Mouse (Mus musculus) midbrain, embryonic 11.5 days (tissue): ENCODE data around the gene Hpse2. TPM values are rescaled to one million over a fixed set of nuclear protein-coding genes. Genes with fewer than 3 reads are reported as not detected.
A peak's percentile ranks its signal among the peaks of the same experiment; 100 is the strongest.

Experiments used
- ATAC-seq: fragments of 200-750 bp; cut with Nextera tagmentation; 2 replicates; pipeline ENCODE4 v1.8.0; 2017; ENCODE audit warnings: moderate TSS enrichment, moderate library complexity; ENCODE audit not compliant: low FRiP score
- DNase-seq: peaks from one replicate; pipeline ENCODE4 v3.0.0; 2015; ENCODE audit warnings: low spot score; ENCODE audit errors: missing footprints
- H3K27ac ChIP-seq: fragments of 300-500 bp; sonication (generic); 2 replicates; pipeline ENCODE4 v1.5.1; 2014; ENCODE audit warnings: low read depth, low read length
- H3K27me3 ChIP-seq: fragments of 300-500 bp; sonication (generic); 2 replicates; pipeline ENCODE4 v1.6.1; 2014; ENCODE audit warnings: mild to moderate bottlenecking, low read length, moderate library complexity, mixed read lengths; ENCODE audit not compliant: control insufficient read depth, insufficient read depth
- H3K36me3 ChIP-seq: fragments of 300-500 bp; sonication (generic); 2 replicates; pipeline ENCODE4 v1.6.1; 2014; ENCODE audit warnings: mild to moderate bottlenecking, low read length, moderate library complexity, mixed read lengths; ENCODE audit not compliant: control insufficient read depth, insufficient read depth
- H3K4me1 ChIP-seq: fragments of 300-500 bp; sonication (generic); 2 replicates; pipeline ENCODE4 v1.6.1; 2014; ENCODE audit warnings: low read length; ENCODE audit not compliant: control insufficient read depth, insufficient read depth
- H3K4me2 ChIP-seq: fragments of 300-500 bp; sonication (generic); 2 replicates; pipeline ENCODE4 v1.6.1; 2014; ENCODE audit warnings: mild to moderate bottlenecking, moderate library complexity
- H3K4me3 ChIP-seq: fragments of 300-500 bp; sonication (generic); 2 replicates; pipeline ENCODE4 v1.5.1; 2014; ENCODE audit warnings: low read depth, low read length
- H3K9ac ChIP-seq: fragments of 300-500 bp; sonication (generic); 2 replicates; pipeline ENCODE4 v1.6.1; 2014; ENCODE audit warnings: low read length
- H3K9me3 ChIP-seq: fragments of 300-500 bp; sonication (generic); 2 replicates; pipeline ENCODE4 v1.6.1; 2016; ENCODE audit warnings: low read length; ENCODE audit not compliant: control insufficient read depth
- WGBS: fragments of 180-500 bp; shearing (Covaris S2); extraction: QIAGEN DNeasy Blood & Tissue Kit; methylation state at CpG from one replicate; pipeline ENCODE4 v1.1.7; 2014; 5-methylcytosine and 5-hydroxymethylcytosine counted together
- polyA plus RNA-seq: library from polyadenylated mRNA; unstranded; fragments of >200 nt; fragmentation: Nextera tagmentation; extraction: Ambion mirVana; gene quantifications from 2 replicates; pipeline ENCODE4 v1.2.1, GENCODE M21; 2014

Hpse2 gene
- polyA plus RNA-seq, 1 experiment from 2014 or later, result 0.04 TPM

- Histone ChIP-seq H3K27me3 (no peaks in the 10 kb centered on the region), H3K4me1 (no peaks in the 10 kb centered on the region), H3K36me3 (no peaks in the 10 kb centered on the region), H3K4me3 (no peak overlapping the region), H3K9ac (no peak overlapping the region), H3K9me3 (no peaks in the 10 kb centered on the region), H3K27ac (no peak overlapping the region), H3K4me2 (no peak overlapping the region)
- WGBS, result 82% methylated on average over 23 of the region's 23 CpGs
- ATAC-seq (no peak), DNase-seq (no peak)
These were observed 617.8 kb downstream of the Hpse2 start for GRCm38 (mm10) chr19:42770141-42770872.

- H3K36me3 ChIP-seq, result no peaks in the 10 kb centered on the region
- WGBS, result 92% methylated on average over 10 of the region's 10 CpGs
These were observed 618.5 kb downstream of the Hpse2 start for GRCm38 (mm10) chr19:42769648-42770047.

GRCm38 (mm10) chr19:42767361-42767760 lies 620.8 kb downstream of the Hpse2 start:
- Histone ChIP-seq H3K4me1 (no peaks in the 10 kb centered on the region), H3K4me3 (no peak overlapping the region), H3K27ac (no peak overlapping the region), H3K27me3 (no peaks in the 10 kb centered on the region), H3K36me3 (no peaks in the 10 kb centered on the region), H3K4me2 (no peak overlapping the region), H3K9ac (no peak overlapping the region), H3K9me3 (no peaks in the 10 kb centered on the region)
- DNase-seq (no peak), ATAC-seq (no peak)
- 75% methylated on average over 8 of the region's 8 CpGs for WGBS

More at GRCm38 (mm10) chr19:42769648-42770047, 618.5 kb downstream of the Hpse2 start:
- ATAC-seq (no peak), DNase-seq (no peak)
- no peak overlapping the region for H3K9ac ChIP-seq
- H3K4me1 ChIP-seq, result no peaks in the 10 kb centered on the region
- no peak overlapping the region for H3K27ac ChIP-seq
- H3K4me3 ChIP-seq, result no peak overlapping the region
- H3K4me2 ChIP-seq, result no peak overlapping the region
- no peaks in the 10 kb centered on the region for H3K9me3 ChIP-seq
- no peaks in the 10 kb centered on the region for H3K27me3 ChIP-seq

GRCm38 (mm10) chr19:42764398-42764797 lies 623.8 kb downstream of the Hpse2 start:
- H3K27ac ChIP-seq, result no peak overlapping the region
- no peaks in the 10 kb centered on the region for H3K27me3 ChIP-seq
- DNase-seq (no peak), ATAC-seq (no peak)
- no peak overlapping the region for H3K4me3 ChIP-seq
- no peaks in the 10 kb centered on the region for H3K4me1 ChIP-seq
- H3K9me3 ChIP-seq, result no peaks in the 10 kb centered on the region
- H3K9ac ChIP-seq, result no peak overlapping the region
- no peak overlapping the region for H3K4me2 ChIP-seq
- H3K36me3 ChIP-seq, result no peaks in the 10 kb centered on the region
- WGBS, result 84% methylated on average over 10 of the region's 10 CpGs

GRCm38 (mm10) chr19:42756671-42757070 lies 631.5 kb downstream of the Hpse2 start:
- H3K9me3 ChIP-seq, result no peaks in the 10 kb centered on the region
- WGBS, result 91% methylated on average over 6 of the region's 6 CpGs
- H3K4me1 ChIP-seq, result peaks cover 15% of the 10 kb centered on the region
- no peaks in the 10 kb centered on the region for H3K27me3 ChIP-seq
- no peak overlapping the region for H3K9ac ChIP-seq
- DNase-seq (no peak), ATAC-seq (no peak)
- no peak overlapping the region for H3K27ac ChIP-seq
- H3K4me3 ChIP-seq, result no peak overlapping the region
- no peak overlapping the region for H3K4me2 ChIP-seq
- H3K36me3 ChIP-seq, result no peaks in the 10 kb centered on the region

GRCm38 (mm10) chr19:42755148-42755870 lies 632.8 kb downstream of the Hpse2 start:
- Histone ChIP-seq H3K4me1 (peaks cover 19% of the 10 kb centered on the region), H3K36me3 (no peaks in the 10 kb centered on the region), H3K4me2 (no peak overlapping the region), H3K9me3 (no peaks in the 10 kb centered on the region), H3K4me3 (no peak overlapping the region), H3K9ac (no peak overlapping the region), H3K27ac (no peak overlapping the region), H3K27me3 (no peaks in the 10 kb centered on the region)
- DNase-seq (no peak), ATAC-seq (no peak)
- WGBS, result 82% methylated on average over 15 of the region's 15 CpGs

GRCm38 (mm10) chr19:42753141-42753917 lies 634.8 kb downstream of the Hpse2 start:
- ATAC-seq (peak; percentile 6; the same call in 1 of the 2 replicates), DNase-seq (no peak)
- H3K4me1 ChIP-seq, result peaks cover 19% of the 10 kb centered on the region
- H3K4me3 ChIP-seq, result no peak overlapping the region
- H3K36me3 ChIP-seq, result no peaks in the 10 kb centered on the region
- no peaks in the 10 kb centered on the region for H3K27me3 ChIP-seq
- no peak overlapping the region for H3K9ac ChIP-seq
- H3K27ac ChIP-seq, result no peak overlapping the region
- 44% methylated on average over 10 of the region's 11 CpGs for WGBS
- H3K9me3 ChIP-seq, result no peaks in the 10 kb centered on the region
- H3K4me2 ChIP-seq, result peak overlapping the region; percentile 56

- Histone ChIP-seq H3K9ac (peak within 1 kb of the TSS; percentile 60), H3K4me3 (peak within 1 kb of the TSS; percentile 25), H3K27ac (peak within 1 kb of the TSS; percentile 25; the same call in 1 of the 2 replicates), H3K36me3 (no peaks in the 10 kb centered on the region), H3K4me2 (peak within 1 kb of the TSS; percentile 56), H3K9me3 (no peaks in the 10 kb centered on the region), H3K27me3 (no peaks in the 10 kb centered on the region), H3K4me1 (peaks cover 19% of the 10 kb centered on the region)
- ATAC-seq (peak; percentile 87), DNase-seq (peak; percentile 97)
- WGBS, result 5% methylated on average over 22 of the region's 22 CpGs
These were observed 635.7 kb downstream of the Hpse2 start, which contains the start of gene Pyroxd2 for GRCm38 (mm10) chr19:42752363-42752931. Pyroxd2 (minus strand) TSS chr19:42752775.
